Mouse (Mus musculus) E14TG2a.4 (cell line): Measurements from ENCODE around the gene Fance.

Experiments
- CTCF ChIP-seq: conservative IDR thresholded peaks from 2 replicates; pipeline ENCODE4 v1.5.1; 2014; ENCODE audit warnings: low read length
- POU5F1 ChIP-seq: IDR thresholded peaks from 2 replicates; pipeline ENCODE4 v1.6.1; 2014; ENCODE audit warnings: low read length, borderline replicate concordance

DNA sequence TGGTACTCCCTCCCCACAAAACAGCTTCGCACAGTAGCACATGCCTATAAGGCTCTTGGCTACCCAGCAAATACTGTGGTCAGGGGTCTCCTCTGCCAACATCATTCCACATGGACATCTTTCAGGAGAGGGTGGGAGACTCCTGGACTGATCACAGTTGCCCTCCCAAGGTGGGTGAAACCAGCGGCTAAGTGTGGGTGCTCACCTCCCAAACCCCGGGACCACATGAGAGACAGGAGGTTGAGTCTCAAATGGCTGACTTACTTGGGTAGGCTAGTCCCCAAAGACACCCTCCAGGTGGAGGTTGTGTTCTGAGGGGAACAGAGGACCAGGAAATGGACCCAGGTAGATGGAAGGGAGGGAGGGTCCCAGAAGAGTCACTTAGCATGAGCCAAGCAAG lies 31.4 kb downstream of the Fance start:
- no peak for TF ChIP-seq CTCF
- TF ChIP-seq POU5F1: no peak
